Comparison of ENCODE assay signal across 8 mouse cellular contexts in the genomic region with DNA sequence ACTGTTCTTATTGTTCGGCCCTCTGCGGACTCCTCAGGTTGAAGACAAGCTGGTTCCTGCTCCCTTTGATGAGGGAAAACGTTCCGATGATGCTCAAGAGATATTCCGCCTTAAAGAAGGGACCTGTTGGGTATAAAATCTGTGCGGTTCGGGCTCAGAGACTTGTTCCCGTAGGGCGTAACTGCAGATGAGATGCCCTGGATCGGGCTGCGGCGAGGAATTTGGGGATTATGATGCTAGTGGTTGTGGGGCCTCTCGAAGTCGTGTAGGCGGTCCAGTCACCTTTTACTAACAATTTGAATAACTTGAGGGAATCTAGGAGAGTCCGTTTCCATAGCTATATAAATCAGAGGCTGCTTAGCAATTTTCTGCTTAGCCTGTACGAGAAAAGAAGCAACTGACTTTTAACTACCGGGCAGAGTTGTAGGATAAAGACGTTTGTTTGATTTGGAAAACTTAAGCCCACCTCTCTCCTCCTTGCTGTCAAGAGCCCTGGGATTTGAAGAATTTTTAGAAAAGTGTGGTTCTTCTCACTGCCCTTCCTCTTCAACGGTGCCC. TPM values are rescaled to one million over a fixed set of nuclear protein-coding genes. Genes with fewer than 3 reads are reported as not detected.
DNase-seq lines count a peak whose midpoint lies in the region; ATAC-seq and TF ChIP-seq lines count a peak whose summit lies in the region.

A gene (minus strand): TSS at position 261 of the 558 bp plus-strand sequence.

- ATAC-seq in heart, embryonic 14.5 days (ENCODE audit: insufficient number of reproducible peaks, insufficient read depth, low FRiP score, low read depth), result no peak
- peak; percentile 2 for ATAC-seq in intestine, embryonic 16.5 days
- ATAC-seq in midbrain, embryonic 11.5 days (ENCODE audit: low FRiP score), result no peak

- under 1% methylated on average over 20 of the region's 20 CpGs for WGBS in heart, embryonic 14.5 days
- under 1% methylated on average over 20 of the region's 20 CpGs for WGBS in embryonic facial prominence, embryonic 10.5 days
- under 1% methylated on average over 20 of the region's 20 CpGs for WGBS in intestine, embryonic 16.5 days
- under 1% methylated on average over 20 of the region's 20 CpGs for WGBS in midbrain, embryonic 11.5 days

- H3K9ac ChIP-seq in heart, embryonic 14.5 days (ENCODE audit: low read length), result peak within 1 kb of the TSS; percentile 73
- peak within 1 kb of the TSS; percentile 88 for H3K9ac ChIP-seq in intestine, embryonic 16.5 days (ENCODE audit: low read depth, low read length)
- peak within 1 kb of the TSS; percentile 84 for H3K9ac ChIP-seq in midbrain, embryonic 11.5 days (ENCODE audit: low read length)

- peaks cover 0 to 8% of the 10 kb centered on the region in 2 experiments; a peak in 2 of 4 replicates for H3K4me1 ChIP-seq in heart, embryonic 14.5 days (ENCODE audit: control insufficient read depth in 2 of 2, insufficient read depth in 2 of 2, low read length in 2 of 2)
- H3K4me1 ChIP-seq in E14TG2a.4 (replicated peaks; ENCODE audit: low read depth, low read length), result peaks cover 87% of the 10 kb centered on the region
- H3K4me1 ChIP-seq in embryonic facial prominence, embryonic 10.5 days, result peaks cover 17% of the 10 kb centered on the region
- peaks cover 21% of the 10 kb centered on the region for H3K4me1 ChIP-seq in intestine, embryonic 16.5 days (ENCODE audit: control insufficient read depth, insufficient read depth, low read length)
- H3K4me1 ChIP-seq in midbrain, embryonic 11.5 days (ENCODE audit: control insufficient read depth, insufficient read depth, low read length), result peaks cover 11% of the 10 kb centered on the region; the same call in 1 of the 2 replicates

- no peak for TF ChIP-seq CTCF in E14TG2a.4 (conservative IDR thresholded peaks at IDR 0.05; ENCODE audit: low read length)

- H3K27ac ChIP-seq in heart, embryonic 14.5 days (replicated peaks in 1 of 2; ENCODE audit: control insufficient read depth in 1 of 2, insufficient read depth in 1 of 2, low read depth in 2 of 2, low read length in 2 of 2), result no peak within 1 kb of the TSS
- peak within 1 kb of the TSS; percentile 78 for H3K27ac ChIP-seq in embryonic facial prominence, embryonic 10.5 days (replicated peaks)
- peak within 1 kb of the TSS; percentile 88 for H3K27ac ChIP-seq in intestine, embryonic 16.5 days (ENCODE audit: low read length)
- no peak within 1 kb of the TSS for H3K27ac ChIP-seq in midbrain, embryonic 11.5 days (ENCODE audit: low read depth, low read length)

- no peaks in the 10 kb centered on the region for H3K9me3 ChIP-seq in heart, embryonic 14.5 days (ENCODE audit: control insufficient read depth, low read length)
- H3K9me3 ChIP-seq in E14TG2a.4 (ENCODE audit: low read length), result no peaks in the 10 kb centered on the region
- no peaks in the 10 kb centered on the region for H3K9me3 ChIP-seq in embryonic facial prominence, embryonic 10.5 days
- H3K9me3 ChIP-seq in intestine, embryonic 16.5 days (ENCODE audit: control insufficient read depth, low read length), result no peaks in the 10 kb centered on the region
- H3K9me3 ChIP-seq in midbrain, embryonic 11.5 days (ENCODE audit: control insufficient read depth, low read length), result no peaks in the 10 kb centered on the region

- peak within 1 kb of the TSS; percentile 91 for H3K4me2 ChIP-seq in heart, embryonic 14.5 days (ENCODE audit: low read length)
- H3K4me2 ChIP-seq in intestine, embryonic 16.5 days (ENCODE audit: low read depth, low read length), result peak within 1 kb of the TSS; percentile 67
- H3K4me2 ChIP-seq in midbrain, embryonic 11.5 days, result peak within 1 kb of the TSS; percentile 93

- H3K4me3 ChIP-seq in heart, embryonic 14.5 days (ENCODE audit: control insufficient read depth in 1 of 2, insufficient read depth in 1 of 2, low read depth in 1 of 2, low read length in 2 of 2), result peak within 1 kb of the TSS; percentile 64 to 67
- H3K4me3 ChIP-seq in E14TG2a.4 (replicated peaks; ENCODE audit: low read length), result peak within 1 kb of the TSS; percentile 93
- peak within 1 kb of the TSS; percentile 77 for H3K4me3 ChIP-seq in embryonic facial prominence, embryonic 10.5 days
- peak within 1 kb of the TSS; percentile 78 for H3K4me3 ChIP-seq in intestine, embryonic 16.5 days (ENCODE audit: low read length)
- H3K4me3 ChIP-seq in midbrain, embryonic 11.5 days (ENCODE audit: low read depth, low read length), result peak within 1 kb of the TSS; percentile 74

- H3K27me3 ChIP-seq in heart, embryonic 14.5 days (ENCODE audit: control insufficient read depth, insufficient read depth, low read length), result no peaks in the 10 kb centered on the region
- peaks cover 21% of the 10 kb centered on the region for H3K27me3 ChIP-seq in E14TG2a.4 (ENCODE audit: insufficient read depth, low read length)
- peaks cover 57% of the 10 kb centered on the region for H3K27me3 ChIP-seq in embryonic facial prominence, embryonic 10.5 days (replicated peaks; ENCODE audit: low read depth, poor library complexity, severe bottlenecking)
- no peaks in the 10 kb centered on the region for H3K27me3 ChIP-seq in intestine, embryonic 16.5 days (replicated peaks; ENCODE audit: control insufficient read depth, insufficient read depth, low read length)
- H3K27me3 ChIP-seq in midbrain, embryonic 11.5 days (ENCODE audit: control insufficient read depth, insufficient read depth, low read length), result peaks cover 7% of the 10 kb centered on the region

- no peaks in the 10 kb centered on the region for H3K36me3 ChIP-seq in heart, embryonic 14.5 days (ENCODE audit: control insufficient read depth, insufficient read depth, low read length)
- peaks cover 10% of the 10 kb centered on the region for H3K36me3 ChIP-seq in E14TG2a.4 (ENCODE audit: insufficient read depth, low read length)
- no peaks in the 10 kb centered on the region for H3K36me3 ChIP-seq in embryonic facial prominence, embryonic 10.5 days (replicated peaks)
- no peaks in the 10 kb centered on the region for H3K36me3 ChIP-seq in intestine, embryonic 16.5 days (ENCODE audit: control insufficient read depth, insufficient read depth, low read length)
- no peaks in the 10 kb centered on the region for H3K36me3 ChIP-seq in midbrain, embryonic 11.5 days (ENCODE audit: control insufficient read depth, insufficient read depth, low read length)

- no peak for DNase-seq in heart, adult 9 months (ENCODE audit: low spot score in 2 of 2)
- peak; percentile 47 for DNase-seq in embryonic facial prominence, embryonic 10.5 days (ENCODE audit: low spot score)
- peak; percentile 93 for DNase-seq in midbrain, embryonic 11.5 days (ENCODE audit: low spot score, missing footprints)
- no peak for DNase-seq in thymus, postnatal 4 days
- DNase-seq in ovary, postnatal 14 days (ENCODE audit: low spot score), result no peak

RNA-seq across cellular contexts. Expression of the gene that starts here (rescaled TPM):
- polyA plus RNA-seq in heart, embryonic 14.5 days (2014; fragmentation: Nextera tagmentation; extraction: Ambion mirVana), result 5.8 and 7.0 TPM in 2 replicates
- polyA plus RNA-seq in embryonic facial prominence, embryonic 10.5 days (2016; fragmentation: Nextera tagmentation; extraction: Ambion mirVana), result 9.8 and 10.7 TPM in 2 replicates
- polyA plus RNA-seq in intestine, embryonic 16.5 days (2015; fragmentation: Nextera tagmentation; extraction: Ambion mirVana), result 55.8 and 70.2 TPM in 2 replicates
- polyA plus RNA-seq in midbrain, embryonic 11.5 days (2014; fragmentation: Nextera tagmentation; extraction: Ambion mirVana), result 19.5 and 23.1 TPM in 2 replicates

Comparison
In these comparisons a context has a peak if more than half of its experiments do, and no peak if none do; other contexts are left out.
1. H3K27ac ChIP-seq: peak in embryonic facial prominence, embryonic 10.5 days (single experiment) and intestine, embryonic 16.5 days (single experiment); none in heart, embryonic 14.5 days (0 of 2) and midbrain, embryonic 11.5 days (single experiment).
2. DNase-seq: peak in embryonic facial prominence, embryonic 10.5 days (single experiment) and midbrain, embryonic 11.5 days (single experiment); none in heart, adult 9 months (0 of 2), thymus, postnatal 4 days (single experiment) and ovary, postnatal 14 days (single experiment).
3. Peak in every context shown above with its lines, with median percentiles within 50 percentile points of each other: H3K4me2 ChIP-seq, H3K4me3 ChIP-seq and H3K9ac ChIP-seq.